Mouse (Mus musculus) brain, embryonic 14.5 days (tissue): ENCODE results near the gene Phkb.

Experiments used
- CTCF ChIP-seq: fragments of 200-500 bp; IDR thresholded peaks from 2 replicates; pipeline ENCODE4 v1.5.1; 2012; ENCODE audit warnings: inconsistent platforms, mild to moderate bottlenecking, moderate library complexity, borderline replicate concordance; ENCODE audit not compliant: insufficient read depth, insufficient read length; ENCODE audit errors: extremely low read depth
- POLR2A ChIP-seq: fragments of 200-500 bp; IDR thresholded peaks from 2 replicates; pipeline ENCODE4 v1.6.1; 2012; ENCODE audit warnings: mild to moderate bottlenecking, inconsistent platforms, borderline replicate concordance; ENCODE audit not compliant: poor library complexity, insufficient read depth, insufficient read length, severe bottlenecking; ENCODE audit errors: extremely low read depth

DNA sequence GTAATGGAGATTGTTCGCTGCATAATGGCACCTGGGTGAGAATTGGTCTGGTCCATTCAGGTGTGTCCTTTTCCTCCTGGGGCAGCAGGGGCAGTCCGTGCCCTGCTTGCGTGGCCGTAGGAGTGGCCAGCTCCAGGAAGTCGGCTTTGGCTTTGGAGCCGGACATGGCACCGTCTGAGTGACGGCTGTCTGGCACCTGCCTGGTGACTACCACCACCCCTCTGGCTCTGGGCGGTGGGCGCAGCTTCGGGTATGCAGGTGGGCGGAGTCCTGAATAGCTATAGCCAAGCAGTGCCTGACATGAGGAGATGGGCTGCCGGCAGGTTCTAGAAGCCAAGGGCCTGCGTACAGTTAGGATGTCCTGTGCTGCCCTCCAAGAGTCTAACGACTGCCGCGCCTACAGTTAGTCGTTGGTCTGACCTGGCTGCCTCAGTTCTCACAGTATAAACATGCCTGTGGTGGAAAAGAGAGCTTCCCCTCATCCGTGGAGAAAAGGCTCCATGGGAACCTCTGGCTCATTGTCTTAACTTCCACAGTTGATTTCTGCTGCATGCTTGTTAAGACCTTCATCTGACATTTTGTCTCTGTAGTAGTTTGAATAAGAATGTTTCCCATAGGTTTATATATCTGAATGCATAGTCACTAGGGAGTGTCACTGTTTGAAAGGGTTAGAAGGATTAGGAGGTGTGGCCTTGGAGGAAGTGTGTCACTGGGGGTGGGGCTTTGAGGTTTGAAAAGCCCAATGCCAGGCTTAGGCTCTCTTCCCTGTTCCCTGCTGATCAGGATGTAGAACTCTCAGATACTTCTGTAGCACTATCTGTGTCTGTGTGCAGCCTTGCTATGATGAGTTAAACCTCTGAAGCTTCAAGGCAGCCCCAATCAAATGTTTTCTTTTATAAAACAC, 13.7 kb downstream of the Phkb start:
- no peak for TF ChIP-seq POLR2A
- TF ChIP-seq CTCF, result no peak
